Mouse (Mus musculus): ENCODE results near the gene Il9. TPM values are rescaled to one million over a fixed set of nuclear protein-coding genes. Genes with fewer than 3 reads are reported as not detected.

Gene Il9
- not detected in 2 replicates for polyA plus RNA-seq (2011; ENCODE audit: insufficient read depth, insufficient read length, low read depth, missing spikeins)

GRCm38 (mm10) chr13:56482146-56482545, at the start of gene Il9:
TSS of gene Il9 (minus strand) at chr13:56482246.
- H3K27me3 ChIP-seq (ENCODE audit: control insufficient read depth, insufficient read depth, low read length, poor library complexity, severe bottlenecking): no peaks in the 10 kb centered on the region
- H3K27ac ChIP-seq (ENCODE audit: insufficient read depth, low read length): no peak within 1 kb of the TSS
- no peaks in the 10 kb centered on the region for H3K9me3 ChIP-seq (replicated peaks; ENCODE audit: control insufficient read depth, insufficient read depth, low read length, poor library complexity, severe bottlenecking)
- no peak within 1 kb of the TSS for H3K4me3 ChIP-seq (ENCODE audit: low read depth, low read length)
- no peaks in the 10 kb centered on the region for H3K36me3 ChIP-seq (ENCODE audit: control insufficient read depth, insufficient read depth, low read length, poor library complexity, severe bottlenecking)
- no peaks in the 10 kb centered on the region for H3K4me1 ChIP-seq (ENCODE audit: control insufficient read depth, insufficient read depth, low read length)
- no peak within 1 kb of the TSS for H3K9ac ChIP-seq (ENCODE audit: low read depth, poor library complexity, severe bottlenecking)
- TF ChIP-seq POLR2A (IDR thresholded peaks at IDR 0.05; ENCODE audit: insufficient read depth, low read length): no peak
- TF ChIP-seq EP300 (IDR thresholded peaks at IDR 0.05; ENCODE audit: insufficient read depth, low read depth, low read length): no peak
- TF ChIP-seq CTCF (IDR thresholded peaks at IDR 0.05; ENCODE audit: low read depth, low read length): no peak

- Histone ChIP-seq H3K36me3 (ENCODE audit: control insufficient read depth, insufficient read depth, low read length, poor library complexity, severe bottlenecking) (no peaks in the 10 kb centered on the region), H3K9me3 (replicated peaks; ENCODE audit: control insufficient read depth, insufficient read depth, low read length, poor library complexity, severe bottlenecking) (no peaks in the 10 kb centered on the region; the same call in 1 of the 2 replicates), H3K4me1 (ENCODE audit: control insufficient read depth, insufficient read depth, low read length) (no peaks in the 10 kb centered on the region), H3K27me3 (ENCODE audit: control insufficient read depth, insufficient read depth, low read length, poor library complexity, severe bottlenecking) (no peaks in the 10 kb centered on the region), H3K4me3 (ENCODE audit: low read depth, low read length) (no peak overlapping the region), H3K9ac (ENCODE audit: low read depth, poor library complexity, severe bottlenecking) (no peak overlapping the region), H3K27ac (ENCODE audit: insufficient read depth, low read length) (no peak overlapping the region)
- TF ChIP-seq POLR2A (IDR thresholded peaks at IDR 0.05; ENCODE audit: insufficient read depth, low read length): no peak
- no peak for TF ChIP-seq CTCF (IDR thresholded peaks at IDR 0.05; ENCODE audit: low read depth, low read length)
- no peak for TF ChIP-seq EP300 (IDR thresholded peaks at IDR 0.05; ENCODE audit: insufficient read depth, low read depth, low read length)
Observed at GRCm38 (mm10) chr13:56529685-56530084, 47.6 kb upstream of the Il9 start.

DNA sequence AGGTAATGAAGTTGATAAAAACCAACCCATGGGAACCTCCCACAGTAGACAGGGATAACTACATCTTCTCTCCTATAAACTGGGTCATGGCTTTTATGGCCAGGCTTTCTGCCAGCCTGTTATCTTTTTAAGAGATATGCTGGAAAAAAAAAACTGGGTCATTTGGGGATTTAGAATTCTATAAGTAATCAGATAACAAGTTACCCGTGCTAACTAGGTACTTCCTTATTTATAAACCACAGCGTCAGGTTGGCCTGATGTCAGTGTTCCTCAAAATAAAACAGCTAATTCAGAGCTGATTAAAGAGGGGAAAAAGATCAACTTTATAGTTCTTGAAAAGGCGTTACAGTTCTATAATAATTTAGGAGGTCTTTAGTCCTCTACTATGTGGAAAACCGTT, 47.0 kb upstream of the Il9 start:
- TF ChIP-seq EP300 (IDR thresholded peaks at IDR 0.05; ENCODE audit: insufficient read depth, low read depth, low read length) (no peak), CTCF (IDR thresholded peaks at IDR 0.05; ENCODE audit: low read depth, low read length) (no peak), POLR2A (IDR thresholded peaks at IDR 0.05; ENCODE audit: insufficient read depth, low read length) (no peak)
- no peak overlapping the region for H3K27ac ChIP-seq (ENCODE audit: insufficient read depth, low read length)

GRCm38 (mm10) chr13:56528281-56528680, 46.2 kb upstream of the Il9 start:
- Histone ChIP-seq H3K9me3 (replicated peaks; ENCODE audit: control insufficient read depth, insufficient read depth, low read length, poor library complexity, severe bottlenecking) (no peaks in the 10 kb centered on the region; the same call in 1 of the 2 replicates), H3K36me3 (ENCODE audit: control insufficient read depth, insufficient read depth, low read length, poor library complexity, severe bottlenecking) (no peaks in the 10 kb centered on the region), H3K27me3 (ENCODE audit: control insufficient read depth, insufficient read depth, low read length, poor library complexity, severe bottlenecking) (no peaks in the 10 kb centered on the region), H3K4me3 (ENCODE audit: low read depth, low read length) (no peak overlapping the region), H3K27ac (ENCODE audit: insufficient read depth, low read length) (no peak overlapping the region), H3K9ac (ENCODE audit: low read depth, poor library complexity, severe bottlenecking) (no peak overlapping the region), H3K4me1 (ENCODE audit: control insufficient read depth, insufficient read depth, low read length) (no peaks in the 10 kb centered on the region)
- TF ChIP-seq CTCF (IDR thresholded peaks at IDR 0.05; ENCODE audit: low read depth, low read length) (no peak), POLR2A (IDR thresholded peaks at IDR 0.05; ENCODE audit: insufficient read depth, low read length) (no peak), EP300 (IDR thresholded peaks at IDR 0.05; ENCODE audit: insufficient read depth, low read depth, low read length) (no peak)

More for the DNA sequence above, 47.0 kb upstream of the Il9 start:
- Histone ChIP-seq H3K4me3 (ENCODE audit: low read depth, low read length) (no peak overlapping the region), H3K36me3 (ENCODE audit: control insufficient read depth, insufficient read depth, low read length, poor library complexity, severe bottlenecking) (no peaks in the 10 kb centered on the region), H3K4me1 (ENCODE audit: control insufficient read depth, insufficient read depth, low read length) (no peaks in the 10 kb centered on the region), H3K27me3 (ENCODE audit: control insufficient read depth, insufficient read depth, low read length, poor library complexity, severe bottlenecking) (no peaks in the 10 kb centered on the region), H3K9ac (ENCODE audit: low read depth, poor library complexity, severe bottlenecking) (no peak overlapping the region), H3K9me3 (replicated peaks; ENCODE audit: control insufficient read depth, insufficient read depth, low read length, poor library complexity, severe bottlenecking) (no peaks in the 10 kb centered on the region; the same call in 1 of the 2 replicates)

- H3K4me3 ChIP-seq (ENCODE audit: low read depth, low read length): no peak overlapping the region
- H3K27ac ChIP-seq (ENCODE audit: insufficient read depth, low read length): no peak overlapping the region
- H3K9ac ChIP-seq (ENCODE audit: low read depth, poor library complexity, severe bottlenecking): no peak overlapping the region
- no peaks in the 10 kb centered on the region for H3K9me3 ChIP-seq (replicated peaks; ENCODE audit: control insufficient read depth, insufficient read depth, low read length, poor library complexity, severe bottlenecking)
- TF ChIP-seq CTCF (IDR thresholded peaks at IDR 0.05; ENCODE audit: low read depth, low read length): no peak
- TF ChIP-seq EP300 (IDR thresholded peaks at IDR 0.05; ENCODE audit: insufficient read depth, low read depth, low read length): no peak
- no peak for TF ChIP-seq POLR2A (IDR thresholded peaks at IDR 0.05; ENCODE audit: insufficient read depth, low read length)
- no peaks in the 10 kb centered on the region for H3K4me1 ChIP-seq (ENCODE audit: control insufficient read depth, insufficient read depth, low read length)
- no peaks in the 10 kb centered on the region for H3K36me3 ChIP-seq (ENCODE audit: control insufficient read depth, insufficient read depth, low read length, poor library complexity, severe bottlenecking)
- H3K27me3 ChIP-seq (ENCODE audit: control insufficient read depth, insufficient read depth, low read length, poor library complexity, severe bottlenecking): no peaks in the 10 kb centered on the region
Observed at GRCm38 (mm10) chr13:56527846-56528245, 45.8 kb upstream of the Il9 start.

DNA sequence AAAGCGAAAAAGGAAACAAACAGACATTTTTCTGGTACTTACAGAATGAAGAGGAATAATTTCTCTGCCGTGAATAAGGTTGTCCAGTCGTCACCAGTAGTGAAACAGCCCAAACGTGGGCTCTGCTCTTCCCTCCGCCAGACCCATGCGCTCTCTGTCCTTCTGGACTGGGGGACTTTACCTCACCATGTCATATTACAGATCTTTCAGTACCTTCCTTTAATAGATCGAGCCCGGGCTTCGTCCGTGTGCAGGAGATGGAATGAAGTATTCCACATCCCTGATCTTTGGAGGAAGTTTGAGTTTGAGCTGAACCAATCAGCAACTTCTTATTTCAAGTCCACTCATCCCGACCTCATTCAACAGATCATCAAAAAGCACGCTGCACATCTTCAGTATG, 44.8 kb upstream of the Il9 start:
- TF ChIP-seq CTCF (IDR thresholded peaks at IDR 0.05; ENCODE audit: low read depth, low read length): no peak
- TF ChIP-seq EP300 (IDR thresholded peaks at IDR 0.05; ENCODE audit: insufficient read depth, low read depth, low read length): no peak
- no peak for TF ChIP-seq POLR2A (IDR thresholded peaks at IDR 0.05; ENCODE audit: insufficient read depth, low read length)
- Histone ChIP-seq H3K4me1 (ENCODE audit: control insufficient read depth, insufficient read depth, low read length) (no peaks in the 10 kb centered on the region), H3K9me3 (replicated peaks; ENCODE audit: control insufficient read depth, insufficient read depth, low read length, poor library complexity, severe bottlenecking) (no peaks in the 10 kb centered on the region), H3K27me3 (ENCODE audit: control insufficient read depth, insufficient read depth, low read length, poor library complexity, severe bottlenecking) (no peaks in the 10 kb centered on the region), H3K36me3 (ENCODE audit: control insufficient read depth, insufficient read depth, low read length, poor library complexity, severe bottlenecking) (no peaks in the 10 kb centered on the region), H3K9ac (ENCODE audit: low read depth, poor library complexity, severe bottlenecking) (no peak overlapping the region), H3K4me3 (ENCODE audit: low read depth, low read length) (no peak overlapping the region), H3K27ac (ENCODE audit: insufficient read depth, low read length) (no peak overlapping the region)
